Mouse (Mus musculus) layer of hippocampus, adult 8-10 months (tissue): ENCODE results near the gene Myh10. TPM values are rescaled to one million over a fixed set of nuclear protein-coding genes. Genes with fewer than 3 reads are reported as not detected.

Source experiments
- DNase-seq, 2 experiments: peaks; one replicate each; pipeline ENCODE4 v3.0.0; 2022; ENCODE audit warnings: low spot score in 2 of 2
- total RNA-seq, 4 experiments: library from RNA; stranded (reverse); gene quantifications; 2 replicates each; pipeline ENCODE4 v1.2.4; 2022

Myh10 gene
- total RNA-seq, 4 experiments from 2014 or later: 139 to 165 (median 152) TPM

GRCm38 (mm10) chr11:68745374-68746200 is 54.2 kb downstream of the Myh10 start:
- DNase-seq: peak in 1 of 2 experiments; percentile 26

DNA sequence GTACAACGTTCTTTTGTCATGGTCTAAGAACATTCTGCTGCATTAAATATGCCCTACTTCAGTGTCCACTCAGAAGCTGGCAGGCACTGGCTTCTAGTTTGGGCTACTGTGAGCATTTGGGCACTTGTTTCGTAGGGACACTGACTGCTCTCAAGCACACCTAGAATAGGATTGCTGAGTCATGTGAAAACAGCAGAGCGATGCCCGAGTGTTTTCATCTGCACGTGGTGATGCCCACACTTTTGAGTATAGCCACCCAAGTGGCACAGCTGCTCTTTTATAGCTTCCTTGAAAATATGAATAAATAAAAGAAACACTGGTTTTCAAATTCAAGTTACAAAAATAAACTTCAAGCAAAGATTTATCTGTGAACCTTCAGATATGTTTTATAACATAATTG is 56.8 kb downstream of the Myh10 start:
- DNase-seq: no peak

GRCm38 (mm10) chr11:68750206-68750605 is 58.8 kb downstream of the Myh10 start:
- DNase-seq: no peak

DNA sequence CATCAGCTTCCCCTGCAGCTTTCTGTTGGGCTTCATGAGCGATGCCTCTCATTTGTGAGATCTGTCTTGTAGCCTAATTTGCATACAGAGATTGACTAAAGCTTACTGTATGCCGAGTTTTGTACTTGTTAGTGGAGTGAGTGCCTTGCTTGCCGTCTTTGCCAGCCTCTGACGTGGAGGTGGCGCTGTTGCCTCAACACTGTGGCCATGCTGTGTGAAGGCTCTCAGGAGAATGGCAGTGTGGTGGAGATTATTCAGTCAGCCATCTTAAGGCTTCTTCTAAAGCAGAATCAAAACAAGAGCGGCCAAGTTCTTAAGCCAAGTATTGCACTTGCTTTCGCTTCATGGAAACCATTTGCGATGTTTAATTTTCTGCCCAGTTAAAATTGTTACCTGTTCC is 59.6 kb downstream of the Myh10 start:
- no peak for DNase-seq

DNA sequence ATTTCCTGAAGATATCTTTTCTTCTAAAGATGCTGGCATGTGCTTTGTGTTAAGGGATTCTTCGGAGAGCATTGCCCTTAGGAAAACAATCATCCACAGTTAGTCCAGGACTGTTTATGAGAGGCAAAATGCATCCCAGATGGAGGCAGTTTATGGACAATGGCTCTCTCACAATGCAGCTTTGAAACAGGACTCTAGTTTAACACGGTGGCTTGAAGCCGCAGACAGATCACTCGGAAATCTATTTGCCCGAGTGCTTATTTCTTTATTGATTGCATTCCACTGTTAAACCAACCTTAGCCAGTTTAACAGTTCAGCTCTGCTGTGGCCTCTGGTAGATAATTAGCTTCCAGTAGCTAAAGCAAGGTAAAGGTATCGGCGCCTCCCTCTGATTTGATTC is 62.9 kb downstream of the Myh10 start:
- no peak for DNase-seq

DNA sequence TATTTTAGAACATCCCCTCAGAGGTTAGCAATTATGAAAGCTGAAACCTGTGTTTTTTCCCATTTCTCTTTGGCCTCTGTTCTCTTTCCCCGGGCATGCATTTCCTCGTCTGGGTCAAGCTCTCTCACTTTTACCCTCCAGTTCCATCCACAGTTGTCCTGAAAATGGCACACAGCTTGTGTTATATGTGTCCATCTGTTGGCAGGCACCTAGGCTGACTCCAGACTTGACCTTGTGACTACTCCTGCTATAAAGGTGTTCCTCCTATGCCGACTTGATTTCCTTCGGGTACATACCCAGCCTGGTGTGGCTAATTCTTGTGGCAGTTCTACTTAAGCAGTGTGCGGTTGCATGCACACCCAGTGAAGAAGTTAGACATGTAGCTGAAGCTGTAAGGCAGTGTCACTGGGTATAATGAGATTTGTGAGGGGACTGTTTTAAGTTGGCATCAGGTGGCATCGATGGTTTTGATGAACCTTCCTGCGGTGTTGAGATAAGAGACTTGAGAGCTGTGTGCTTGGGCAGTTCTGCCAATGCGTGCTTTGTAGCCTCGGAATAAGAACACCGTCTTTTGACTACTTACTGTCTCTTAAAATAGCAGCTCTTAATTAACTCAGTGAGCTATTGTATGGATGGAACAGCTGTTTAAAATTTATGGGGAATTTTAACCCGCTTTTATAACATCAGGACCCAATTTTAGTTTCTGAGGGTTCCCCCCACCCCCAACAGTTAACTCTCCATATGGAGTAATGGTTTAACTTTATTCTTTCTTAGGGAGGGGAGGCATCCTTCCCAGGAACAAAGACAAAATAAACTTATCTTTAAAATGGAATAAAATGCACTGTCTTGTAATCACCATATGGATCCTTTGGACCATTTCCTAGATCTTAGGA is 65.3 kb downstream of the Myh10 start:
- no peak for DNase-seq

GRCm38 (mm10) chr11:68759691-68760090 is 68.3 kb downstream of the Myh10 start:
- no peak for DNase-seq

- no peak for DNase-seq
Observed at GRCm38 (mm10) chr11:68761155-68761554, 69.8 kb downstream of the Myh10 start.

DNA sequence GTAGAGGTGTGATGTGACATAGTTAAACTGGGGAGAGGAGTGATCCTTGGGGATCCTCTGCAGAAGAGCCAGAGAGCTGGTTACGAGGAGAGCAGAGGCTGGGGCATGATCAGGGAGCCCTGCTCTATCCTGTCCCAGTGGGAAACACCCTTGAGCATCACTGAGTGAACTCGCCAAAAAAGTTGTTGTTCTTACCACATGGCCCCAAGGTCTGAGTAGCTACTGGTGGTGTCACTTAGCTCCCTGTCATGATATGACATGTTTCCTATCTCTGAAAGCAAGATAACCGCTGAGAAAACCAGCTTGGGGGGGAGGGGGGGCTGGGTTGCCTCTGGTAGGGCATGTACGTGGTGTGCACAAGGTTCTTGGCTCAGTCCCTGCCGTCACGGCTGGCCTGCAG is 70.3 kb downstream of the Myh10 start:
- no peak for DNase-seq

GRCm38 (mm10) chr11:68764622-68765021 is 73.3 kb downstream of the Myh10 start:
- DNase-seq: no peak

DNA sequence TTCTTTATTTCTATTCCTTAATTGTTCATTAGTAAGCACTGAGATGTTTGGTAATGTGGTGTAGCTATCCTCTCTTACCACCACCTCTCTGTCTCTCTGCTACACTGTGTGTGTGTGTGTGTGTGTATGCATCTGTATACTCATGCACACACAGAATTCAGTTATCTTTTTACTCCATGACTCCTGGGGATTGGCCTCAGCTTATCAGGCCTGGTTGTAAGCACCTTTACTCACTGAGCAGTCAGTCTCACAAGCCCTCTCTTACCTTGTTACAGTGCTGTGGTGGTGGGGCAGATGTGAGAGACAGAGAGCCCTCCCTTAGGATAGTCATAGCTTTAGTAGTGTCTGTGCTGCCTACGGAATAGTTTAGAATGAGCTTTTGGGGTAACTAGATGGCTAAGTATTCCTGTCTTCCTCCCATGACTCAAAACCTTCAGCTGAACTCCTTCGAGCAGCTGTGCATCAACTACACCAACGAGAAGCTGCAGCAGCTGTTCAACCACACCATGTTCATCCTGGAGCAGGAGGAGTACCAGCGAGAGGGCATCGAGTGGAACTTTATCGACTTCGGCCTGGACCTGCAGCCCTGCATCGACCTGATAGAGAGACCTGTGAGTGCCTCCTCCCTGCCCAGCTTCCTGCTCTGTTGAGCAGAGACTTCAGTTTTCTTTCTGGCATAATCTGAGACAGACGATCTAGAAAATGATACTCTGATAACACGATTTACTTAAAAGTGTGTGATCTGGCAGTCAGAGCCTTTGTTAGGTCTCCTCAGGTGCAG is 76.6 kb downstream of the Myh10 start:
- no peak for DNase-seq

DNA sequence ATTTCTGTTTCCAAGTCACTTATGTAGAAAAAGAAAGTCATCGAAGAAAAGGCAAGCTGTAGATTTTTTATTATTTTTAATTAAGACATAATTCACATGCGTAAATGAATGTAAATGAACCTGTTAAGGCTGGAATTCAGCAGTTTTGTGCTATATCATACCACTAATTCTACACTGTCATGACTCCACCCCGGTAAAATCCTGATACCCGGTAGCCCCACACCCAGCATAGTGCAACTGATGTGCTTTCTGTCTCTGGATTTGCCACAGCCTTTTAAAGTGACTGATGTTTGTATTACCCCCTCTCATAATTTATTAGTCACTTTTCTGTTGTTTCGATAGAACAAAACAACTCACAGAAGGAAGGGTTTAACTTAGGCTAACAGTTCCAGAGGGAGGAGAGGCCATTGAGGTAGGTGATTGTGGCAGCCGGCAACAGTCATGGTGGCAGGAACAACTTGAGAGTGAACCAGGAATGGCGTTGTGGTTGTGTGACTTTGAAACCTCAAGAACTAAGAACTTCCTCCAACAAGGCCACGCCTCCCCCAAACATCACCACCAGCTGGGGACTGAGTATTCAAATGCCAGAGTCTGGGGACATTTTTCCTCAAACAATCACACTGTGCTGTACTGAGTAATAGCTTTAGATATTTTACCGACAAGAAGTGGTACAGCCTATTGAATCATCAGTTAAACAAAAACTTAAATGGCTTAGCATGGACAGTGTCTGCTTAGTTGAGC is 78.6 kb downstream of the Myh10 start:
- no peak for DNase-seq

GRCm38 (mm10) chr11:68776147-68776655 is 84.8 kb downstream of the Myh10 start:
- DNase-seq: no peak

DNA sequence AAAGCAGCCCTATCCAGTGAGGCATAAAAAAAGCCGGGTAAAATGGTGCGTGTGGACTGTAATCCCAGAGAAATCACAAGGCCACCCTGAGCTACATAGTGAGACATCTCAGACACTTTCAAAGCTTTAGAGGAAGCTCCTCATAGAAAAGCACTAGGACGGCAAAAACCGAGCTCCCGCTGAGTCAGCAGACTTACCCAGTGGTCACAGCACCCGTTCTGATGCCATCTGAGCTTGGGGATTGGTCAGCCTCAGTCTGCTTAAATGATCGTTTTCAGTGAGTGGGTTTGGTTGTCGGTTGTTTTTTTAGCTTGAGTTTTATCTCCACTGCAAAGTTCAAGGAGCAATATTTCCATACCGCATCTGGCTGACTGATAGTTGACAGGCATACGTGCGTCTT is 86.6 kb downstream of the Myh10 start:
- no peak for DNase-seq

DNA sequence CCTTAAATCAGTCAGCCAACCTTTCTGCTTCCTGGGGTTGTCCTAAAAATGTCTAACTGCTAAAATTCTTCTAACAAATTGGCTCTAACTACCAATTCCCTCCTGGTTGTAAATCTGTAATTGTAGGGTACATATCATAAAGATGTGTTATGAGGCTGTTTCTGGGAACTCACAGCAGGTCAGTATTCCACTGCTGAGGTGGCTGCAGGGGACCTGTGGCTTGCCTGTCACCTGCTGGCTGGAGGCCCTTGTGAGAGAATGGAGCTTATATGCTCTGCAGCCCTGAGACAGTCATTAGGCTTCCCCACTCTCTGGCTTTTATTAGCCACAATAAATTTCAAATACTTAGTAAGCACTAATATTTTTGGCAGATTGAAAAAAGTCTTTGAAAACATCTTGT is 87.5 kb downstream of the Myh10 start:
- DNase-seq: no peak

DNA sequence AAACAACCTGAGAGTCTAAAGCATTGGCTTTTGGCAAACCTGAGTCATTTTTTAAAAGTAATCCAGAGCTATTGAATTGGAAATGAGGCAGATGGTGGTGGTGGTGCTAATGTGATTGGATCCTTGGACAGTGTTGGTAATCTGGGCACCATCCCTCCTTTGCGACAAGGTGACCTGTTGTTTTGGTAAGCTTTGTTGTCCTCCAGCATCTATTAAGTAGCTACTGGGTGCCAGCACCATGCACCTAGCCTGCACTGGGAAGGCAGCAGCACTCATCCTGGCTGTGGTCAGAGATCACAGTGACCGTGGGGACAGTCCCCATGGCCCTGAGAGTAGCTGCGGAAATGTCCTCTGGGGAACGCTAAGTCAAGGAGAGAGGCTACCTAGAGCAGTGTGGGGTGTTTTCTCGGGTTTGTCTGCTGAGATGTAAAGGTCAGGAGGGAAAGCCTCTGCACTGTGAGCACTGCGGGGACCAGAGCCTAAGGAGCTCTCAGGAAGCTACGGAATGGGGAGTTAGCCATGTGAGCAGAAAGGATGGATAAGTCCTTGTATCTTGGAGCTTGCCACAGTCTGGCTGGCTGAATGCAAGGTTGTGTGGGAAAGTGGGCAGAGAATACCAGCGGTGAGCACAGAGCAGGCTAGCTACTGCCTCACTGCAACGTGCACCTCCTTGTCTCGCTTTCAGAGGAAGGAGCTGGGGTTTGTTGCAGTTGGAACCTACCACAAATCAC is 88.5 kb downstream of the Myh10 start:
- DNase-seq: no peak

- no peak for DNase-seq
Observed at GRCm38 (mm10) chr11:68780466-68781114, 89.2 kb downstream of the Myh10 start.

GRCm38 (mm10) chr11:68782336-68782735 is 91.0 kb downstream of the Myh10 start:
- no peak for DNase-seq

DNA sequence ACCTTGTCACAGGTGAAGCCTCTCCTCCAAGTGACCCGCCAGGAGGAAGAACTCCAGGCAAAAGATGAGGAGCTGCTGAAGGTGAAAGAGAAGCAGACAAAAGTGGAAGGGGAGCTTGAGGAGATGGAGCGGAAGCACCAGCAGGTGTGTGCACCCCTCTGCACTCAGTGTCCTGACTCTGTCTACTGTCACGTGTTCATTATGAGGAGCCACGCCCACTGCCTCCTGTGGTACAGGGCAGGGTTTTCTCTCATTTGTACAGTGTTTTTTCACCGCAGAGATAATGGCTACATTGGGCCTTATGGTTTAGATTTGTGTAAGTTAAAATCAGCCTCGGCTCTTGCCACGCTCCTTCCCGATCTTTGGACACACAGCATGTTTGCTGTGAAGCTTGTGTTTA is 94.5 kb downstream of the Myh10 start:
- no peak for DNase-seq

GRCm38 (mm10) chr11:68787222-68787621 is 95.9 kb downstream of the Myh10 start:
- DNase-seq: no peak
